Mouse (Mus musculus): ENCODE results near the gene Ddx23. TPM values are rescaled to one million over a fixed set of nuclear protein-coding genes. Genes with fewer than 3 reads are reported as not detected.

The Ddx23 gene
- polyA plus RNA-seq, 1 experiment from 2014 or later = 15.2 TPM

DNA sequence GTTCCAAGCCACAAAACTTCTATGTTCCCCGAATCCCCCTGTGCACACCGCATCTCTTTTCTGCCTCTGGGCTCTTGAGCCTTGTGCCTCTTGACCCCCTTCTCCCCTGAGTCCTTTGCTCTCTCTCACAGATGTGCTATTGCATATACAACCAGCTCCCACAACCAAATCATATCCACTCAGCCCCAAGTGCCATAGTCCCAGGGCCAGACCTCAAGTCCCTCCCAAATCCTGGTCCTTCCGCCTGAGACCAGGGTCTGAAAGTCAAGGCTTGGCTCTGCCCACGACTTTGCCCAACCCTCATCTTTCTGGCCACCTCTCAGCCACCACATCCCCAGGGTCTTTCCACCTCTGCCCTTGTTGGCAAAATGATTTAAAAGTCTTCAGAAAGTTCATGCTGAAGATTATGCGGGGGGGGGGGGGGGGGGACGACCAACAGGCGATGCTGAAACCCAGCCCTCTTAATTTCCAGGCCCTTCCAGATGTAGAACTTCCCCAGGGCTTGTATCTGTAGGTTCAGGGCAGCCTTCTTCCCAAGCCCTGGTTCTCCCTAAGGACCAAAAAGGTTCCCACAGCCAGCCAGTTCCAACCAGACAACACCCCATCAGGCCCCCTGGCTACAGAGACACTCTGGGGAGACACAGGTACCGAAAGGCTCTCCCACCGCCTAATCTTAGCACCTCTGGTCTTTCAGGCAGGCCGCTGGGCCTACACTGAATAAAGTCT, 54.5 kb downstream of the Ddx23 start:
- Histone ChIP-seq H3K9ac (ENCODE audit: low read length) (peak overlapping the region; percentile 98), H3K27ac (ENCODE audit: low read length) (peak overlapping the region; percentile 99), H3K4me3 (ENCODE audit: low read length) (peak overlapping the region; percentile 94), H3K4me1 (ENCODE audit: control insufficient read depth, insufficient read depth, low read length) (peaks cover 40% of the 10 kb centered on the region), H3K4me2 (ENCODE audit: low read depth, low read length) (peak overlapping the region; percentile 88), H3K9me3 (replicated peaks; ENCODE audit: control insufficient read depth, low read length) (no peaks in the 10 kb centered on the region), H3K36me3 (ENCODE audit: control insufficient read depth, insufficient read depth) (peaks cover 13% of the 10 kb centered on the region), H3K27me3 (ENCODE audit: control insufficient read depth, insufficient read depth, low read length) (no peaks in the 10 kb centered on the region)
- peak; percentile 6; the same call in 1 of the 2 replicates for ATAC-seq (replicated peaks; ENCODE audit: extremely low read depth, insufficient read depth, low FRiP score)
- 7% methylated on average over 10 of the region's 10 CpGs for WGBS

DNA sequence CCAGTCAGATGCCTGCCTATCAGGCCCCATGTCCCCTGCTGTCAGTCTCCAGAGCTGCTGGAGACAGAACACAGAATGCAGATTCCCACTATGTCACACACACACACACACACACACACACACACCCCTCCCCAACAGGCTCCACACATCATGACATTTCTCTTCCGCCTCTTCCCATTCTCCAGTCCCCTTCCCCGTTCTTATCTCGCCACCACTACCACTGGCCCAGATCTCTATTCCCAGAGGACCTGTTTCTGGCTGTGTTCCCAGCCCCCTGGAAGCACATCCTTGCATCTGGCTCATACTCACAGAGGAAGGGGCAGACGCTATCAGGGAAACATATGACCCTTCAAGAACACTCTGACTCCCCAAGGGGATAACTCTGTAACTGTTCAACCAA, 55.1 kb downstream of the Ddx23 start:
- Histone ChIP-seq H3K27me3 (ENCODE audit: control insufficient read depth, insufficient read depth, low read length) (no peaks in the 10 kb centered on the region), H3K9ac (ENCODE audit: low read length) (peak overlapping the region; percentile 98), H3K4me3 (ENCODE audit: low read length) (peak overlapping the region; percentile 94), H3K9me3 (replicated peaks; ENCODE audit: control insufficient read depth, low read length) (no peaks in the 10 kb centered on the region), H3K4me1 (ENCODE audit: control insufficient read depth, insufficient read depth, low read length) (peaks cover 45% of the 10 kb centered on the region), H3K4me2 (ENCODE audit: low read depth, low read length) (peak overlapping the region; percentile 88), H3K36me3 (ENCODE audit: control insufficient read depth, insufficient read depth) (peaks cover 13% of the 10 kb centered on the region), H3K27ac (ENCODE audit: low read length) (peak overlapping the region; percentile 99)
- peak; percentile 78 for ATAC-seq (replicated peaks; ENCODE audit: extremely low read depth, insufficient read depth, low FRiP score)
- WGBS = 4% methylated on average over 4 of the region's 4 CpGs

DNA sequence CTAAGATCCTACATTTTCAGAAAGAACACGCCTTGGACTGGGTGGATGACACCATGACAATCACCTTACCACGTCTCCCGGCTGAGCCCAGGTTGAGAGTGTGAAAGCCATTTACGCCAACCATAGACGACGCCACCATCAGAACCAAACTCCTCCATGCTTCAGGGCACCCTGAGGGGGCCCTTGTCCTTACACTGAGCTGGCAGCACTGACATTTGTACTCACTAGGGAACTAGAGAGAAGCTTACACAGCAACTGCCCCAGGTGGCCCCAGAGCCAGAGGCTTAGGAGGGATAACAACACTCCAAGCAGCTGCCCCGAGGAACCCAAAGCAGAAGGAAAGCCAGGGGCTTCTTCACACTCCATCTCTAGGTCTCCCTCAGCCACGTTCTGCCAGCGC, 56.0 kb downstream of the Ddx23 start:
- Histone ChIP-seq H3K36me3 (ENCODE audit: control insufficient read depth, insufficient read depth) (peaks cover 13% of the 10 kb centered on the region), H3K4me3 (ENCODE audit: low read length) (peak overlapping the region; percentile 94), H3K27ac (ENCODE audit: low read length) (peak overlapping the region; percentile 99), H3K9ac (ENCODE audit: low read length) (peak overlapping the region; percentile 74), H3K4me2 (ENCODE audit: low read depth, low read length) (peak overlapping the region; percentile 88), H3K9me3 (replicated peaks; ENCODE audit: control insufficient read depth, low read length) (no peaks in the 10 kb centered on the region), H3K27me3 (ENCODE audit: control insufficient read depth, insufficient read depth, low read length) (no peaks in the 10 kb centered on the region), H3K4me1 (ENCODE audit: control insufficient read depth, insufficient read depth, low read length) (peaks cover 49% of the 10 kb centered on the region)
- WGBS = 26% methylated on average over 9 of the region's 9 CpGs
- ATAC-seq (replicated peaks; ENCODE audit: extremely low read depth, insufficient read depth, low FRiP score) = no peak

DNA sequence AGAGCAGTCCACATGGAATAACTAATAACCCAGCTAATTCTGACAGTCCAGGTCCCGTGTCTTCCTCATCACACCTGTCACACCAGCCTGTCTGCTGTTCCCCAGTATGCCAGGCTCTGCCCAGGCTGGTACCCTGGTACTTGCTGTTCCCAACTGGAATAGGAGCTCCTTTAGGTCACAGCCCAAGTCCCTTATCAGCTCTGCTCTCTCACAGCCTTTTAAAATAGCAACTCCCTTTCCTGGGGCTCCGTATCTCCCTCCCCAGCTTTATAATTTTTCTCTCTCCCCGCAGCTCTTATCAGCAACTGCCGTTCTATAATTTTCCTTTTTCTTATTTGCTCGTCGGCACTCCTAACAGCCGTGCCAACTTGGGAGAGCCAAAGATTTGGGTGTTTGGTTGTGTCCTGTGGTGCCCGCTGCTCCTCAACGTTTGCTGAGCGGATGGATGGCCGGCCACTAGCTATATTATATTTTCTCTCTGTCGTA, 56.6 kb downstream of the Ddx23 start:
- peak overlapping the region; percentile 99 for H3K27ac ChIP-seq (ENCODE audit: low read length)
- H3K9ac ChIP-seq (ENCODE audit: low read length) = peak overlapping the region; percentile 74
- H3K4me3 ChIP-seq (ENCODE audit: low read length) = peak overlapping the region; percentile 94
- peak; percentile 10; the same call in 1 of the 2 replicates for ATAC-seq (replicated peaks; ENCODE audit: extremely low read depth, insufficient read depth, low FRiP score)
- H3K9me3 ChIP-seq (replicated peaks; ENCODE audit: control insufficient read depth, low read length) = no peaks in the 10 kb centered on the region
- H3K4me2 ChIP-seq (ENCODE audit: low read depth, low read length) = peak overlapping the region; percentile 88
- 22% methylated on average over 12 of the region's 12 CpGs for WGBS
- no peaks in the 10 kb centered on the region for H3K27me3 ChIP-seq (ENCODE audit: control insufficient read depth, insufficient read depth, low read length)
- peaks cover 16% of the 10 kb centered on the region for H3K36me3 ChIP-seq (ENCODE audit: control insufficient read depth, insufficient read depth)
- H3K4me1 ChIP-seq (ENCODE audit: control insufficient read depth, insufficient read depth, low read length) = peaks cover 52% of the 10 kb centered on the region

DNA sequence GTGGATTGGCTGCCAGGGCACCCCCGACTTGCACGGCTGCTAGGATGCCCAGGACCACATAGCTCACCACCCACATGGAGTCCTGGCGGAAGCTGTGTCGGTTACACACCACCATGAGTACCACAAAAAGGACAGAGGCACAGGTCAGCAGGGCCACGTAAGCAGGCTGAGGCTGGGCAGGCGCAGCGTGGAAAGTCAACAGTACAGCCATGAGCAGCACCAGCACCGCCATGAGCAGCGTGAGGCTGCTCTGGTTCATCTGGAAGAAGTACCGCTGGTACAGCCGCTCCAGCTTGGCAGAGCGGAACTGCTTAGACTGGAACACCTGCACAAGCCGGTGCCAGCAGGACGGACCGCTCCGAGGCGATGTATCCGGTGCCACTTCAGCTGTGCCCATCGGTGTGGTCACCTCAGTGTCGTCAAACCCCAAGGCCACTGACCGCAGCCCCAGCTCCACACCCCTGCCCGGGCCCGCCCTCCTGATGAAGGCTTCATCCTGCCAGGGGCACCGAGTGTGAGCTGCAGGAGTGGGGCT, 58.6 kb downstream of the Ddx23 start:
- H3K4me3 ChIP-seq (ENCODE audit: low read length) = peak overlapping the region; percentile 53

DNA sequence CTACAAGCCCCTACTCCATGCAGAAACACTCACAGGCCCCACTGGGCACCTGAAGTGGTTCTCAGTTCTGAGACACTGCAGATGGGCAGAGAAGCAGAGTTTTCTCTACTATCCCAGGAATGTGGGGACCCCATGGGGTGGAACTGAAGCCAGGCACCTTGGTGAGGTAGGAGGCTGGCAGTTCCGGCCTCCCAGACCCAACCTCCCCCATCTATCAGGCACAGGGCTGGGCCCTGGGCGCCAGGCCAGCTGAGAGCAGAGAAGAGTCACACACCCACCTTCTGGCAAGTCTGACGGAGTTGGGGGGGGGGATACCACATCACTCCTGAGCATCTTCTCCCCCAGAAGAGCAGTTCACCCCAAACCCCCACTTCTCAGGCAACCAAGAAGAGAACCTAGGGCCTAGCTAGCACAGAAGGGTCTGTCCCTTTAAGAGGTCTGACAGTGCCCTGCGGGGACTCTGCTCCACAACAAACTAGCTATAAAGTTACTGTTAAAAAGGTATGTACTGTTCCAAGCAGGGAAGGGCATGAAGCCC, 59.7 kb downstream of the Ddx23 start:
- peak overlapping the region; percentile 88 for H3K4me2 ChIP-seq (ENCODE audit: low read depth, low read length)
- peak overlapping the region; percentile 72 for H3K9ac ChIP-seq (ENCODE audit: low read length)
- H3K9me3 ChIP-seq (replicated peaks; ENCODE audit: control insufficient read depth, low read length) = no peaks in the 10 kb centered on the region
- peak overlapping the region; percentile 99 for H3K27ac ChIP-seq (ENCODE audit: low read length)
- WGBS = 25% methylated on average over 4 of the region's 4 CpGs
- no peaks in the 10 kb centered on the region for H3K27me3 ChIP-seq (ENCODE audit: control insufficient read depth, insufficient read depth, low read length)
- peaks cover 35% of the 10 kb centered on the region for H3K36me3 ChIP-seq (ENCODE audit: control insufficient read depth, insufficient read depth)
- peak overlapping the region; percentile 53 for H3K4me3 ChIP-seq (ENCODE audit: low read length)
- ATAC-seq (replicated peaks; ENCODE audit: extremely low read depth, insufficient read depth, low FRiP score) = no peak
- peaks cover 59% of the 10 kb centered on the region for H3K4me1 ChIP-seq (ENCODE audit: control insufficient read depth, insufficient read depth, low read length)

More for the DNA sequence above, 58.6 kb downstream of the Ddx23 start:
- peaks cover 59% of the 10 kb centered on the region for H3K4me1 ChIP-seq (ENCODE audit: control insufficient read depth, insufficient read depth, low read length)
- H3K27ac ChIP-seq (ENCODE audit: low read length) = peak overlapping the region; percentile 99
- 81% methylated on average over 24 of the region's 24 CpGs for WGBS
- no peaks in the 10 kb centered on the region for H3K27me3 ChIP-seq (ENCODE audit: control insufficient read depth, insufficient read depth, low read length)
- peak overlapping the region; percentile 88 for H3K4me2 ChIP-seq (ENCODE audit: low read depth, low read length)
- H3K9me3 ChIP-seq (replicated peaks; ENCODE audit: control insufficient read depth, low read length) = no peaks in the 10 kb centered on the region
- H3K9ac ChIP-seq (ENCODE audit: low read length) = peak overlapping the region; percentile 72
- ATAC-seq (replicated peaks; ENCODE audit: extremely low read depth, insufficient read depth, low FRiP score) = no peak
- H3K36me3 ChIP-seq (ENCODE audit: control insufficient read depth, insufficient read depth) = peaks cover 26% of the 10 kb centered on the region

DNA sequence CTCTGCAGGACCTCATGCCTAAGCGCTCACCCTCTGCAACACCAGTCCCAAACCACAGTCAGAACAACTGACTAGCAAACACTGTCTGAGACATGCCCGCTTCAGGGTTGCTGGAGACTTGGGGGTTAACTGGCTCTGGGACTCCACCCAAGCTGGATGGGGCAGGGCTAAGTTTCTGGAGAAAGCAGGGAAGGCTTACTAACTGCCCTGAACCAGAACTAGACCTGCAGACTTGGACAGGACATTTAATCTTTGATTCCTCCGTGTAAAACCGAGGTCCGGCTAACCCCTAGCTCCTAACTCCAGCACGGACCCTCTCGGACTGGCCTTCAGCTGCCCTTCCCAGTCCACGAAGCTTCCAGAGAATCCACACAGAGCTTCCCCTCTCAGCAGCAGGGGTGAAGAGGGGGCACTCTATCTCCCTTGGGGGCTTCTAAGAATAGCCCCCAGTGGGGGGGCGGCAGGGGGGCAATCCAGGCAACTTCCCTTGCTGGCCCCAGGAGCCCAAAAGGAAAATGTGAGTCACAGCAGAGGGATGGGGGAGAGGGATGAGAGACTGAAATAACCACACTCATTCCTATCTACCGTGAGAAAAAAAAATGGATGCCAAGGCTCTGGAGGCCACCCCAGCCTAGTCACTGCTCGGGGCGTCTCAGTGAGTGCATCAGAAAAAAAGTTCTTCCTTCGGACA, 60.4 kb downstream of the Ddx23 start:
- H3K4me1 ChIP-seq (ENCODE audit: control insufficient read depth, insufficient read depth, low read length) = peaks cover 58% of the 10 kb centered on the region

DNA sequence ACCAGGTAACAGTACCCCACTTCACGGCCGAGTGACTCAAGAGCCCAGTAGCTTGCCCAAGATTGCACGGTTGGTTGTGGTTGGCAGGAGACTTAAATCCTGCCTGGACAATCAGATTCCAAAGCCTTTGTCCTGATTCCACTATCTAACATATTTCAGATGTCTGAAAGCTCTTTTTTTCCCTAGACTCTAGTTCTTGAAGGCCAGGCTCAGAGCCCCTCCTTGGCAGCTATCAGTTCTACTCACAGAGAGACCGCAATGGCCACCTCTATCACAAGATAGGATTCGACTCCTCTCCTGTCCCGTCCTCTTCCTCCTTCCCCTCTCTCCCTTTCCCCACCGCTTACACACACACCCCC, 60.9 kb downstream of the Ddx23 start:
- ATAC-seq (replicated peaks; ENCODE audit: extremely low read depth, insufficient read depth, low FRiP score) = no peak
- peaks cover 53% of the 10 kb centered on the region for H3K4me1 ChIP-seq (ENCODE audit: control insufficient read depth, insufficient read depth, low read length)
- 21% methylated on average over 7 of the region's 7 CpGs for WGBS
- H3K9me3 ChIP-seq (replicated peaks; ENCODE audit: control insufficient read depth, low read length) = no peaks in the 10 kb centered on the region
- peak overlapping the region; percentile 99 for H3K27ac ChIP-seq (ENCODE audit: low read length)
- peak overlapping the region; percentile 53 for H3K4me3 ChIP-seq (ENCODE audit: low read length)
- peak overlapping the region; percentile 88 for H3K4me2 ChIP-seq (ENCODE audit: low read depth, low read length)
- peak overlapping the region; percentile 72 for H3K9ac ChIP-seq (ENCODE audit: low read length)
- H3K36me3 ChIP-seq (ENCODE audit: control insufficient read depth, insufficient read depth) = peaks cover 46% of the 10 kb centered on the region
- no peaks in the 10 kb centered on the region for H3K27me3 ChIP-seq (ENCODE audit: control insufficient read depth, insufficient read depth, low read length)

More for the DNA sequence above, 60.4 kb downstream of the Ddx23 start:
- Histone ChIP-seq H3K4me2 (ENCODE audit: low read depth, low read length) (peak overlapping the region; percentile 88), H3K4me3 (ENCODE audit: low read length) (peak overlapping the region; percentile 53), H3K9me3 (replicated peaks; ENCODE audit: control insufficient read depth, low read length) (no peaks in the 10 kb centered on the region), H3K36me3 (ENCODE audit: control insufficient read depth, insufficient read depth) (peaks cover 41% of the 10 kb centered on the region), H3K27me3 (ENCODE audit: control insufficient read depth, insufficient read depth, low read length) (no peaks in the 10 kb centered on the region), H3K9ac (ENCODE audit: low read length) (peak overlapping the region; percentile 72), H3K27ac (ENCODE audit: low read length) (peak overlapping the region; percentile 99)
- WGBS = 15% methylated on average over 13 of the region's 13 CpGs
- ATAC-seq (replicated peaks; ENCODE audit: extremely low read depth, insufficient read depth, low FRiP score) = peak; percentile 39

All from heart, embryonic 16.5 days (tissue).